Mouse (Mus musculus): ENCODE measurements around the gene Ccdc141. TPM values are rescaled to one million over a fixed set of nuclear protein-coding genes. Genes with fewer than 3 reads are reported as not detected.

The Ccdc141 gene
- polyA plus RNA-seq, 1 experiment from 2014 or later, result 234 TPM

Small RNAs within 50 kb of the gene (microRNA-seq; reads per million reads assigned to microRNA genes)
- gene Gm44360 (ENCODE audit: borderline number of aligned reads), result not detected

Other genes starting within 250 kb of the Ccdc141 start
- gene Ttn, start 188.1 kb downstream of the Ccdc141 start, polyA plus RNA-seq (2014; fragmentation: Nextera tagmentation; extraction: Ambion mirVana), result 378 and 608 TPM in 2 replicates
- gene Sestd1, start 110.0 kb upstream of the Ccdc141 start, polyA plus RNA-seq (2014; fragmentation: Nextera tagmentation; extraction: Ambion mirVana), result 12.9 and 15.8 TPM in 2 replicates

Data from heart, embryonic 11.5 days (tissue).